Mouse (Mus musculus): Measurements from ENCODE around the gene Fgfr2. TPM values are rescaled to one million over a fixed set of nuclear protein-coding genes. Genes with fewer than 3 reads are reported as not detected.

The Fgfr2 gene
- polyA plus RNA-seq, 1 experiment from 2014 or later, result 24.1 TPM

GRCm38 (mm10) chr7:130335440-130336051 lies 2787.6 kb downstream of the Fgfr2 start:
- Histone ChIP-seq H3K4me1 (ENCODE audit: control insufficient read depth, insufficient read depth, low read depth, low read length) (peaks cover 2% of the 10 kb centered on the region; the same call in 1 of the 2 replicates), H3K9me3 (ENCODE audit: control insufficient read depth, low read length) (no peaks in the 10 kb centered on the region), H3K4me2 (ENCODE audit: low read length) (no peak overlapping the region), H3K36me3 (ENCODE audit: control insufficient read depth, insufficient read depth, low read length) (no peaks in the 10 kb centered on the region), H3K27me3 (replicated peaks; ENCODE audit: control insufficient read depth, insufficient read depth, low read length) (0 out of 2 replicates have a peak, but pooled peaks cover 2% of the 10 kb centered on the region), H3K27ac (ENCODE audit: low read depth, low read length) (no peak overlapping the region), H3K9ac (ENCODE audit: low read depth, low read length) (no peak overlapping the region), H3K4me3 (ENCODE audit: low read length) (no peak overlapping the region)
- 39% methylated on average over 4 of the region's 4 CpGs for WGBS
- no peak for ATAC-seq

GRCm38 (mm10) chr7:130332515-130333220 lies 2790.5 kb downstream of the Fgfr2 start:
- Histone ChIP-seq H3K4me3 (ENCODE audit: low read length) (no peak overlapping the region), H3K36me3 (ENCODE audit: control insufficient read depth, insufficient read depth, low read length) (no peaks in the 10 kb centered on the region), H3K9ac (ENCODE audit: low read depth, low read length) (no peak overlapping the region), H3K9me3 (ENCODE audit: control insufficient read depth, low read length) (no peaks in the 10 kb centered on the region), H3K27ac (ENCODE audit: low read depth, low read length) (peak overlapping the region; percentile 31; the same call in 1 of the 2 replicates), H3K4me1 (ENCODE audit: control insufficient read depth, insufficient read depth, low read depth, low read length) (peaks cover 12% of the 10 kb centered on the region), H3K27me3 (replicated peaks; ENCODE audit: control insufficient read depth, insufficient read depth, low read length) (0 out of 2 replicates have a peak, but pooled peaks cover 2% of the 10 kb centered on the region), H3K4me2 (ENCODE audit: low read length) (no peak overlapping the region)
- 52% methylated on average over 11 of the region's 11 CpGs for whole genome bisulfite sequencing
- no peak for ATAC-seq

- Histone ChIP-seq H3K9me3 (ENCODE audit: control insufficient read depth, low read length) (no peaks in the 10 kb centered on the region), H3K4me2 (ENCODE audit: low read length) (peak overlapping the region; percentile 50), H3K36me3 (ENCODE audit: control insufficient read depth, insufficient read depth, low read length) (no peaks in the 10 kb centered on the region), H3K27me3 (replicated peaks; ENCODE audit: control insufficient read depth, insufficient read depth, low read length) (no peaks in the 10 kb centered on the region), H3K4me1 (ENCODE audit: control insufficient read depth, insufficient read depth, low read depth, low read length) (peaks cover 16% of the 10 kb centered on the region), H3K9ac (ENCODE audit: low read depth, low read length) (peak overlapping the region; percentile 45; the same call in 1 of the 2 replicates), H3K27ac (ENCODE audit: low read depth, low read length) (no peak overlapping the region), H3K4me3 (ENCODE audit: low read length) (peak overlapping the region; percentile 20; the same call in 1 of the 2 replicates)
- ATAC-seq, result no peak; the same call in 1 of the 2 replicates
- WGBS, result 9% methylated on average over 15 of the region's 15 CpGs
Observed at GRCm38 (mm10) chr7:130327603-130328365, 2795.4 kb downstream of the Fgfr2 start.

GRCm38 (mm10) chr7:130325983-130326433 lies 2797.1 kb downstream of the Fgfr2 start:
- no peak overlapping the region for H3K27ac ChIP-seq (ENCODE audit: low read depth, low read length)
- 74% methylated on average over 15 of the region's 15 CpGs for WGBS
- no peak overlapping the region for H3K4me2 ChIP-seq (ENCODE audit: low read length)
- no peaks in the 10 kb centered on the region for H3K9me3 ChIP-seq (ENCODE audit: control insufficient read depth, low read length)
- peaks cover 14% of the 10 kb centered on the region for H3K4me1 ChIP-seq (ENCODE audit: control insufficient read depth, insufficient read depth, low read depth, low read length)
- no peak overlapping the region for H3K9ac ChIP-seq (ENCODE audit: low read depth, low read length)
- no peaks in the 10 kb centered on the region for H3K36me3 ChIP-seq (ENCODE audit: control insufficient read depth, insufficient read depth, low read length)
- no peak overlapping the region for H3K4me3 ChIP-seq (ENCODE audit: low read length)
- no peak for ATAC-seq
- H3K27me3 ChIP-seq (replicated peaks; ENCODE audit: control insufficient read depth, insufficient read depth, low read length), result no peaks in the 10 kb centered on the region

- ATAC-seq, result no peak
- peaks cover 19% of the 10 kb centered on the region for H3K4me1 ChIP-seq (ENCODE audit: control insufficient read depth, insufficient read depth, low read depth, low read length)
Observed at GRCm38 (mm10) chr7:130324716-130325401, 2798.3 kb downstream of the Fgfr2 start.

GRCm38 (mm10) chr7:130323766-130324165 lies 2799.4 kb downstream of the Fgfr2 start:
- Histone ChIP-seq H3K9ac (ENCODE audit: low read depth, low read length) (no peak overlapping the region), H3K4me2 (ENCODE audit: low read length) (no peak overlapping the region), H3K9me3 (ENCODE audit: control insufficient read depth, low read length) (no peaks in the 10 kb centered on the region), H3K27me3 (replicated peaks; ENCODE audit: control insufficient read depth, insufficient read depth, low read length) (no peaks in the 10 kb centered on the region), H3K4me3 (ENCODE audit: low read length) (no peak overlapping the region), H3K4me1 (ENCODE audit: control insufficient read depth, insufficient read depth, low read depth, low read length) (peaks cover 23% of the 10 kb centered on the region), H3K36me3 (ENCODE audit: control insufficient read depth, insufficient read depth, low read length) (no peaks in the 10 kb centered on the region), H3K27ac (ENCODE audit: low read depth, low read length) (no peak overlapping the region)
- ATAC-seq, result no peak
- 78% methylated on average over 4 of the region's 4 CpGs for WGBS

More at GRCm38 (mm10) chr7:130324716-130325401, 2798.3 kb downstream of the Fgfr2 start:
- no peak overlapping the region for H3K9ac ChIP-seq (ENCODE audit: low read depth, low read length)
- no peaks in the 10 kb centered on the region for H3K9me3 ChIP-seq (ENCODE audit: control insufficient read depth, low read length)
- H3K36me3 ChIP-seq (ENCODE audit: control insufficient read depth, insufficient read depth, low read length), result no peaks in the 10 kb centered on the region
- H3K4me3 ChIP-seq (ENCODE audit: low read length), result no peak overlapping the region
- no peak overlapping the region for H3K27ac ChIP-seq (ENCODE audit: low read depth, low read length)
- 60% methylated on average over 14 of the region's 14 CpGs for WGBS
- no peaks in the 10 kb centered on the region for H3K27me3 ChIP-seq (replicated peaks; ENCODE audit: control insufficient read depth, insufficient read depth, low read length)
- no peak overlapping the region for H3K4me2 ChIP-seq (ENCODE audit: low read length)

GRCm38 (mm10) chr7:130319799-130320556 lies 2803.2 kb downstream of the Fgfr2 start:
- ATAC-seq, result peak; percentile 94
- Histone ChIP-seq H3K9ac (ENCODE audit: low read depth, low read length) (0 out of 2 replicates have a peak overlapping the region, but pooled peaks have one; percentile 11), H3K4me1 (ENCODE audit: control insufficient read depth, insufficient read depth, low read depth, low read length) (peaks cover 8% of the 10 kb centered on the region), H3K27me3 (replicated peaks; ENCODE audit: control insufficient read depth, insufficient read depth, low read length) (no peaks in the 10 kb centered on the region), H3K4me2 (ENCODE audit: low read length) (no peak overlapping the region), H3K36me3 (ENCODE audit: control insufficient read depth, insufficient read depth, low read length) (no peaks in the 10 kb centered on the region), H3K27ac (ENCODE audit: low read depth, low read length) (peak overlapping the region; percentile 62), H3K9me3 (ENCODE audit: control insufficient read depth, low read length) (no peaks in the 10 kb centered on the region), H3K4me3 (ENCODE audit: low read length) (no peak overlapping the region)
- WGBS, result 32% methylated on average over 8 of the region's 8 CpGs

- Histone ChIP-seq H3K4me3 (ENCODE audit: low read length) (no peak overlapping the region), H3K4me1 (ENCODE audit: control insufficient read depth, insufficient read depth, low read depth, low read length) (peaks cover 8% of the 10 kb centered on the region), H3K27ac (ENCODE audit: low read depth, low read length) (no peak overlapping the region), H3K36me3 (ENCODE audit: control insufficient read depth, insufficient read depth, low read length) (no peaks in the 10 kb centered on the region), H3K4me2 (ENCODE audit: low read length) (no peak overlapping the region), H3K9ac (ENCODE audit: low read depth, low read length) (no peak overlapping the region), H3K9me3 (ENCODE audit: control insufficient read depth, low read length) (no peaks in the 10 kb centered on the region), H3K27me3 (replicated peaks; ENCODE audit: control insufficient read depth, insufficient read depth, low read length) (no peaks in the 10 kb centered on the region)
- no peak for ATAC-seq
- WGBS, result 87% methylated on average over 3 of the region's 3 CpGs
Observed at GRCm38 (mm10) chr7:130316294-130316693, 2806.9 kb downstream of the Fgfr2 start.
